Mouse (Mus musculus): ENCODE data around the gene Pcyox1.

Pcyox1 gene

DNA sequence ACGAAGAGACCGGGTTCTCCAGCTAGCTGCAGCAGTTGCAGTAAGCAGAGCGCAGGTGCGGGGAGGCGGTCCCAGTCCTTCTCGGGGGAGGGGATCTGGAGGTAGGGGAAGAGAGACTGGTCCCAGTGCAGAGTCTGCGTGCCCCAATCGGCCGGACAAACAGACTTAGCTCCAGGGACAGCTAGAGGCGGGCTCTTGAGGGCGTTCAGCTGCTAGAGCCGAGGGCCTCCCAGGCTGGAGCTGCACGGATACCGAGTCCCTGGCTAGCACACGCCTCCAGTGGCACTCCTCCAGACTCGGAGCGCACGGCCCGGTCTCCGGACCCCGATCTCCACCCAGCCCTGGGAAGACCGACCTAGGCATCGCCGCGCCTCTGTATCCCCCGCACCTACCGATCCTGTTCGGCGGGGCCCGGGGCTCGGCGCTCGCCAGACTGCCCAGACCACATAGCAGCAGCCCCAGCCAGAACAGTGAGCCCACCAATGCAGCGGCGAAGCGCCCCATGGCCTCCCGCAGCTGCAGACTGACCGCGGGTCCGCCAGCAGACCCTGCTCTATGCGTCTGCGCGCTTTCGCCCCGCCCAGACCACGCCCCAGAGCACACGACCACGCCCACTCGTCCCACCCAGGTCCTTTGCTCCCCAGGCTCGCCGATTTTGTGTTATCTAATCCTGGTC is at the start of gene Pcyox1:
TSS of gene Pcyox1 (minus strand) at position 574 of the 676 bp plus-strand sequence.
- in situ Hi-C loops (cut with MboI; ENCODE audit: low pct_unique_long_range_greater_than_20kb in 1 of 2, low sequenced_read_pairs in 2 of 2, unreplicated experiment in 1 of 2), result no loop called here

DNA sequence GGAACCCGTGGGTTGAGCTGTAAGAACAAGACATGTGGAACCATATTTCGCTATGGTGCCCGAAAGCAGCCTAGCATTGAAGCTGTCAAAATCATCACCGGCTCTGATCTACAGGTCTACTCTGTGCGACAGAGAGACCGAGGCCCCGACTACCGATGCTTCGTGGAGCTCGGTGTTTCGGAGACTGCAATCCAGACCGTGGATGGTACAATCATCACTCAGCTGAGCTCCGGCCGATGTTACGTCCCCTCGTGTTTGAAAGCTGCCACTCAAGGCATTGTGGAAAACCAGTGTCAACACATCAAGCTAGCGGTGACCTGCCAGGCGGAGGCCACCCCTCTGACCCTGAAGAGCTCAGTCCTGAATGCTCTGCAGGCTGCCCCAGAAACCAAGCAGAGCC is 48.6 kb upstream of the Pcyox1 start:
- in situ Hi-C loops (cut with MboI; ENCODE audit: low pct_unique_long_range_greater_than_20kb in 1 of 2, low sequenced_read_pairs in 2 of 2, unreplicated experiment in 1 of 2), result no loop called here

DNA sequence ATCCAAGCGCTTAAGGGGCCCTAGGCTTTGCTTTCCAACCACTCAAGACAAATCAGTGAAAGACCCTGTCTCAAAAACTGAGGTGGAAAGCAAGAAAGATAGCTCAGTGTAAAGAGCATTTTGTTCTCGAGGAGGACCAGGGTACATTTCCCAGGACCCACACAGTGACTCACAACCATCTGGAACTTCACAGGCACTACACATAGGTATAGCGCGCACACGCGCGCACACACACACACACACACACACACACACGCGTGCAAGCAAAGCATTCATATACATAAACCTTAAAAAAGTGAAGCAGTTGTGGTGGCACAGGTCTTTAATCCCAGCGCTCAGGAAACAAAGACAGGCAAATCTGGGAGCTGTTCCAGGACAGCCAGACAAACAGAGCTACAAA is 44.6 kb upstream of the Pcyox1 start:
- in situ Hi-C loops (cut with MboI; ENCODE audit: low pct_unique_long_range_greater_than_20kb in 1 of 2, low sequenced_read_pairs in 2 of 2, unreplicated experiment in 1 of 2), result no loop called here

DNA sequence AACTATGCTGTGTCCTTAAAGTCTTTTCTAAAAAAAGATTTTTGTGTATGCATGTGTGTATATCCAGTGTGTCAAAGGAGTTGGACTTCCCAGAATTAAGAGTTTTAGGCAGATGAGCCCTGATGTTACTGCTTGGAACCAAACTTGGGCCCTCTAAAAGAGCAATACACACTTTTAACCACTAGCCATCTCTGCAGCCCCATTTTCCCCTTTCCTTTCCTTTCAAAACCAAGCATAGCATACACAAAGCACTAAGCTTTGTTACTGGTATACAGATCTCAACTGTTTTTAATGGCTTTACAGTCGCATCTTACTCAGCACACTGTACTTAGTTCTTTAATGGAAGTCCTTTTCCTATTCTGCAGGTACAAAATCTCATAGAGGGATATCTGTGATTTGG is 42.6 kb upstream of the Pcyox1 start:
- in situ Hi-C loops (cut with MboI; ENCODE audit: low pct_unique_long_range_greater_than_20kb in 1 of 2, low sequenced_read_pairs in 2 of 2, unreplicated experiment in 1 of 2), result no loop called here

DNA sequence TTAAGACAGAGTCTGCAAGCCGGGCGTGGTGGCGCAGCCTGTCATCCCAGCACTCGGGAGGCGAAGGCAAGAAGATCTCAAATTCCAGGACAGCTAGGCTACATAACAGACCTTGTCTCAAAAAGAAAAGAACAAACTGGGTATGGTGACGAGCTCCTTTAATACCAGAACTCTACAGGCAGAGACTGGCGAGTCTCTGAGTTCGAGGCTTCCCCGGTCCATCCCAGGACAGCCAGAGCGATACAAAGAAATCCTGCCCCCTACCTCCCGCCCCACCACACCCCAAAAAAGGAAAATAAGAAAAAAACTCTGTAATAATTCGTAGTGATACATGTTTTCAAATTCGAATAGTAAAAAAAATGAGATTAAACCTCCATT is 42.2 kb upstream of the Pcyox1 start:
- in situ Hi-C loops (cut with MboI; ENCODE audit: low pct_unique_long_range_greater_than_20kb in 1 of 2, low sequenced_read_pairs in 2 of 2, unreplicated experiment in 1 of 2), result no loop called here

DNA sequence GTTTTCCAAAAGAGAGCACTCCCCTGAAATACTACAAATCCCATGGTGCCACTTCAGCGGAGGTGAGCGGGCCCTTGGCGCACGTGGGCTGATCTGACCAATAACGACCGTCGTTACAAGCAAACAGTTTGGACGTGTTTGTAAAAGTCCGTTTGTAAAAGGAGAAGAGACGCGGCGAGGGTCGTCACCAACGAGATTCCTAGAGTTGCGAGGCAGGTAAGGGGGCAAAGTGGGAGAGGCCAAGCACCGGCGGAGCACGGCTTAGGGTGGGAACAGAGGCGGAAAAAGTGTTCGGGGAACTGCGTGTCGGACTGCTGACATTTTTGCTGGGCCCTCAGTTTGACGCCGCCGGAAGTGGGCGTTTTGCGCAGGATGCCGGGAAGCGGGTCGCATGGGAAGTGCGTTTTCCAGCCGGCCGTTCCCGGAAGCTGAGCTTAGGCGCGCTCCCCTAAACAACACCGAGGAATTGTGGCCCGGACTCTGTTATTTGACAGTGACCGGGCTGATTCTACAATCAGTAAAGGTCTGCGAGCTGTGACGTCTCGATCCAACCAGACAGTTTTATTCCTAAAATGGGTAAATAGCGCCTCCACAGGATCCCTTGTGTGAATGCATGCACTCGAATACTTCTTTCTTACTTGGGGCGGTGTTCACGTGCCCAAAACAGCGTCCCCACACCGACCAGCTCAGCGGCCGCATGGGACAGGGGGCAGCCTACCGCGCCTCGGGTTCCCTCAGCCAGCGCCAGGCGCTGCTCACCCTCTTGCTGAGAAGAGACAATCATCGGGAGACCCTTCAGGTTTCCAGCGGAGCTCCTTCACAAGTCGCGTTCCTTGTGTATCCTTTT is 41.5 kb upstream of the Pcyox1 start, which contains the start of gene C87436:
TSS of gene C87436 (plus strand) at position 103 of the 847 bp plus-strand sequence.
- in situ Hi-C loops (cut with MboI; ENCODE audit: low pct_unique_long_range_greater_than_20kb in 1 of 2, low sequenced_read_pairs in 2 of 2, unreplicated experiment in 1 of 2), result no loop called here

DNA sequence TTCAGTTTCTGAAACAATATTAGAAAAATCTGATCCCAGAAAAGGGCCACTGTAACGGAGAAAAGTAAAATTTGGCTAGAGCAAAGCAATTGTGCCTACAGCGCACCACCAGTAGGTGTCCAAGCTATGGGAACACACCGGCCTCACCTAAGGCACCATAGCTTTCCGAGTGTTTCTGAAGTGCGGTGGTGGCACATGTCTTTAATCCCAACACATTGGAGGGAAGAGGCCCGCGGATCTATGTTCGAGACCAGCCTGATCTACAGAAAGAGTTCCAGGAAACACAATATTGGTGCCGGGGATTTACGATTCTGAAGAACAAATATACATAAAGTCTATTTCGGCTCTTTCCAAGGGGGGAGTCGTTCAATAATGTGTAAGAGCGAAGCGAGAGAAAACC is 40.8 kb upstream of the Pcyox1 start:
- in situ Hi-C loops (cut with MboI; ENCODE audit: low pct_unique_long_range_greater_than_20kb in 1 of 2, low sequenced_read_pairs in 2 of 2, unreplicated experiment in 1 of 2), result no loop called here

DNA sequence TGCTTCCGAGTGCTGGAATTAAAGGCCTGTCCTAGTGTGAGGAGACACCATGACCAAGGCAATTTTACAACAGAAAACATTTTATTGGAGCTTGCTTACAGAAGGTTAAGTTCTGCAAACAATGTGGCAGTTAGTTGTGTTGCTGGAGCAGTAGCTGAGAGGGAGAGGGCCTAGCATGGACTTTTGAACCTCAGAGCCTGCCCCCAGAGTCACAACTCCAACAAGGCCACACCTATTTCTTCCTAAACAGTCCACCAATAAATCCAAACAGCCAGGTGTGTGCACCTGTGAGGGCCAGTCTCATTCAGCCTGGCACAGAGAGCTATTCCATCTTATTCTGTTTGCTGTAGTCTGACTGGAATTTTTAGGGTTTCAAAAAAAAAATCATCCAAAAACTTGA is 36.7 kb upstream of the Pcyox1 start:
- in situ Hi-C loops (cut with MboI; ENCODE audit: low pct_unique_long_range_greater_than_20kb in 1 of 2, low sequenced_read_pairs in 2 of 2, unreplicated experiment in 1 of 2), result no loop called here

DNA sequence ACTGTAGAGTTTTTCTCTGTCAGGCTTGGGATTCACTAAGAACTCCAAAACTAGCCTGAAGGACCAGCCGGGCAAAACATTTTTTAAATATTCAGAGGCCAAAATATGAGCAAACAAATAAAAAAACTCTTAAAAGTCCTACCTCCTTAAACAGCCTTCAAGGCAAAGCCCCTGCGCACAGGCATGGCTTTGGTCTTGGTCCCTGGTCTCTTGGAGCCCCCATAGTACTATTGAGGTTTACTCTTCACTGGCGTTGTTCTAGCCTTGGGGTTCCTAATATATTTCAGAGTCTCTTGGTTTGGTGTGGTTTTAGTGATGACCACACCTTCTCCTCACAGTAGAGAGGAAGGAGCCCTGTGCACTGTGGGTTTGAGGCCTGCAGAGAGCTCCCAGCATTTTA is 34.6 kb upstream of the Pcyox1 start:
- in situ Hi-C loops (cut with MboI; ENCODE audit: low pct_unique_long_range_greater_than_20kb in 1 of 2, low sequenced_read_pairs in 2 of 2, unreplicated experiment in 1 of 2), result no loop called here

DNA sequence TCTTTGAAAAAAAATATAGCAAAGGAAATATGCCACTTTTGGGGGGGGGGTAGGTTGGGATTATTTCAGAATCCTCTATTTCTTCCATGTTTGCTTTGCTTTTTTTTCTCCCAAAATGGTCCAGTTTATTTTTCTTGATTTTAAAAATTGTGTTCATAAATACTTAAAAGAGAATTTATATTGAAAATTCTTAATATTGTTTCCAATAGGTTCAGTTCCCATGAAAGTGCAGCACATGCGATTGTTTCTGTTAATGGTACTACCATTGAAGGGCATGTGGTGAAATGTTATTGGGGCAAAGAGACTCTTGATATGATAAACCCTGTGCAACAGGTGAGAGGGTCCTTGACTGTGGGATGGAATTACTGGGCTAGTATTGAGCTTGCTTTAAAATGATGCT is 29.4 kb upstream of the Pcyox1 start, which contains the start of gene Gm44790:
TSS of gene Gm44790 (plus strand) at position 301 of the 400 bp plus-strand sequence.
- in situ Hi-C loops (cut with MboI; ENCODE audit: low pct_unique_long_range_greater_than_20kb in 1 of 2, low sequenced_read_pairs in 2 of 2, unreplicated experiment in 1 of 2), result no loop called here

DNA sequence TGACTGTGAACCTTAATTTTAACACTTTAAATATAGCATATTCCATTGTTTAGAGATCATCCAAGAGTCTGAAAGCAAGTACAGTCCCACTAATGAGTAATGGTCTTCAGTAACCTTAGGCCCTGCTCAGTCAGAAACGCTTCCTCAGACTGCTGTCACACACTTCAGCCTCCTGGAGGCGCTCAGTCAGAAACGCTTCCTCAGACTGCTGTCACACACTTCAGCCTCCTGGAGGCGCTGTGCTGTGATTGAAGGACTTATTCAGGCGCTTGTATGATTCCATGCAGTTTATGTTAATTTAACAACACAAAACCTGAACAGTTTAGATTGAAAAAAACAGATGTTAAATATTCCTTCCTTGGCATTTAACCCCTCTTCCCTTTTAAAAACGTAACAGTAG is 23.5 kb upstream of the Pcyox1 start:
- in situ Hi-C loops (cut with MboI; ENCODE audit: low pct_unique_long_range_greater_than_20kb in 1 of 2, low sequenced_read_pairs in 2 of 2, unreplicated experiment in 1 of 2), result no loop called here

DNA sequence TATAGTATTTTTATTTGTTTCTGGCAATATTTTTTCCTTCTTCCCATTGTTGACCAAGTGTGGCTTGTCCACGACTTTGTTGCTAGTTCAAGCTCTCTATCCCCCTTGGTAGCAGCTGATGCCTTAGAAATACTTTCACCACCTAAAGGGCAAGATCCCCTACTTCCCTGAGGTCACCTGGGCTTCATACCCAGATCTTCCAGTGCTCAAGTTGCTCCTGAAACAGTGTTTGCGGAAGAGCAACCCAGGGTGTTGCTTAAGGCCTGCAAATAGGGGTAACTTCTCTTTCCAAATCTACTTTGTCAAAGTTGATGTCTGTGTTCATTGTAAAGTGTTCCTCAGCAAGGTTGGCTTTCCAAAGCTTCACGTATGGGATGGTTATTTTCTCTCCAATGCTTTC is 22.3 kb upstream of the Pcyox1 start:
- in situ Hi-C loops (cut with MboI; ENCODE audit: low pct_unique_long_range_greater_than_20kb in 1 of 2, low sequenced_read_pairs in 2 of 2, unreplicated experiment in 1 of 2), result no loop called here

DNA sequence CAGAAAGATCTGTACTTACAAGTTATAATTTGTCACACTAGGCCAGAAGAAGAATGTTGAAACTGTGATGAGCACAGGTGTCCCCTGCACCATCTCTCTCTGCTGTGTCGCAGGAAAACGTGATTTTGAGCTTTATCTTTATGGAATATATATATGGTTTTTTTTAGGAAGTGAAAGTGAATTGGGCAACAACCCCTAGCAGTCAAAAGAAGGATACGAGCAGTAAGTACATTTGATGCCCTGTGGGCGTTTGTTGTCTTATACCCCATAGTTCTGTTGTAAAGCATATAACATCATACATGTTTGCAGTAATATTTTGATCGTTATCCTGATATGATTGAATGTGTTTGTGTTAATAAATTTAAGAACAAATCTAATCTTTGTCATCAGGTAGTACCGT is 21.8 kb upstream of the Pcyox1 start:
- in situ Hi-C loops (cut with MboI; ENCODE audit: low pct_unique_long_range_greater_than_20kb in 1 of 2, low sequenced_read_pairs in 2 of 2, unreplicated experiment in 1 of 2), result no loop called here

DNA sequence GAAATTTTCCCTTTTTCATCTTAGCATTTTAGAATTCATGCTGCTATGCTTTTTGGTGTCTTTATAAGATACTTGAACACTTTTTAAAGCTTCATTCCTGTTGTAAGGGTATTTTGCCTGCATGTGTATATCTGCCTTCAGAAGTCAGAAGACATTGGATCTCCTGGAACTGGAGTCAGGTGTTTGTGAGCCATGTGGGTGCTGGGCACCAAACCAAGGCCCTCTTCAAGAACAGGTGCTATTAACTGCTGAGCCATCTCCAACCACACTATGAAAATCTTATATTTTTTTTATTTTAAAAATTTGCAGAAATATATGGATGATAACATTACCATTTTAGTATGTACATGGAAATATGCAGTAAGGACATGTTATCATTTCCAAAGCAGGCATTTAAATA is 9.4 kb upstream of the Pcyox1 start:
- in situ Hi-C loops (cut with MboI; ENCODE audit: low pct_unique_long_range_greater_than_20kb in 1 of 2, low sequenced_read_pairs in 2 of 2, unreplicated experiment in 1 of 2), result no loop called here

DNA sequence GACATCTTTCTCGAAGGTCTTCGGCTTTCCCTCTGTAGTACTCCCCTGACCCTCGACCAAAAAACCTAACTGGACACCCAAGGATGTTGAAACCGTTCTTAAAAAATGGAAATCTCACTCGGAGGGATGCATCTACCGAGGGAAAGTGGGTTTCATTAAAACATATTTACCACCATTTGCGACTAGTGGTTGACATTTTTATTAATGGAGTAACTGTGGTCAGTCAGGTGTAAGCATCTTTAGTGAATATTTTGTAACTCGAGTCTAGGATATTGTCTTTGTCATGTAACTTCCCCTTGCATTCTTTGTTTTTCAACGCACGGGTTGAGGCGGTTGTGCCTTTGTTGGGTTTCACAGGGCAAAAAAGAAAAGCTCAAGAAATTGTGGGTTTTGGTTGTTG is 8.0 kb upstream of the Pcyox1 start:
- in situ Hi-C loops (cut with MboI; ENCODE audit: low pct_unique_long_range_greater_than_20kb in 1 of 2, low sequenced_read_pairs in 2 of 2, unreplicated experiment in 1 of 2), result no loop called here

DNA sequence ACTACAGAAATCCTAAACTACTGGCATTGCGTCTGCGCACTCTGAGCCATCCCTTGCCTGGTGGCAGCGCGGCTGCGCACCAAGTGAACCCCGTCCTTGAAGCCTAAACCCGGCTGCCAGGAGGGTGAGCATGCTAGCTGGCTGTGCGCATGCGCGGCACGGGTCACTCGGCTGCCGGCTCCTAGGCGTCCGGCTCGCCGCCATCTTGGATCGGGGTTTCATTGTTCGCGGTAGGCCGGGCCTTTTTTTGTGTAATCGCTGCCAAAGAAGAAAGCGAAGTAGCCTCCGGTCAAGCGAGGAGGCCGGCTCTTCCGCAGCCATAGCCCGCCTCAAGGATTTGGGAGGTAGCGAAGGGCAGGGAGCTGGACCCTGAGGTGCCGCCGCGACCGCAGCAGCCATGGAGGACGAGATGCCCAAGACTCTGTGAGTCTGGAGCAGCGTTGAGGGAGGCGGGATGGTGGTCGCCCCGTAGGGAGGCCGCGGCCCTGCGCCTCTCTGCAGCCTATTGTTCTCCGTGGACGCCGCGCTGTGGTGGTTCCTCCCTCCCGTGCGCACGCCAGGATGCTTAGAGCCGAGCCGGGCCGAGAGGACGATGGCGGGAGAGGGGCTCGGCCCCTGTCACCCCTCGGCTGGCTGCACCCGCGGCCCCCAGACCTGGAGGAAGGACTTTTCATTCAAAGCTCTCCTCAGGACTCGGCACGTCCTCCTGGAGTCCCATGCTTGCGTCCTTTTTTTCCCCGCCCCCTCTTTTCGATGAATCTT is 7.3 kb upstream of the Pcyox1 start, which contains the start of gene Tia1:
TSS of gene Tia1 (plus strand) at position 120 of the 762 bp plus-strand sequence.
- in situ Hi-C loops (cut with MboI; ENCODE audit: low pct_unique_long_range_greater_than_20kb in 1 of 2, low sequenced_read_pairs in 2 of 2, unreplicated experiment in 1 of 2), result no loop called here

DNA sequence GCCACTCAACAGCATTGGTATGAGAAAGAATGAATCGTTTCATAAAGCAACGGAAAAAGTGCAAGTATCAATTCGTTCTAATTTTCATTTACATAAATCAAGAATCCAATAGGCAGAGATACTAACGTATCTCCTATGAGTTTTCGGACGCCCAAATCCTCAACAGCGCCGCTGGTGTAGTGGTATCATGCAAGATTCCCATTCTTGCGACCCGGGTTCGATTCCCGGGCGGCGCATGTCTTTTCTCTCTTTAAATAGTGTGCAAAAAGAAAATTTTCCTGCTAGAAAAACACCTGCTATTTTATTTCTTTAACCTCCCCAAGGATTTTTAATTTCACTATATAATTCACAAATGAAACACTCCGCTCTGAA is 6.8 kb upstream of the Pcyox1 start:
- in situ Hi-C loops (cut with MboI; ENCODE audit: low pct_unique_long_range_greater_than_20kb in 1 of 2, low sequenced_read_pairs in 2 of 2, unreplicated experiment in 1 of 2), result no loop called here

DNA sequence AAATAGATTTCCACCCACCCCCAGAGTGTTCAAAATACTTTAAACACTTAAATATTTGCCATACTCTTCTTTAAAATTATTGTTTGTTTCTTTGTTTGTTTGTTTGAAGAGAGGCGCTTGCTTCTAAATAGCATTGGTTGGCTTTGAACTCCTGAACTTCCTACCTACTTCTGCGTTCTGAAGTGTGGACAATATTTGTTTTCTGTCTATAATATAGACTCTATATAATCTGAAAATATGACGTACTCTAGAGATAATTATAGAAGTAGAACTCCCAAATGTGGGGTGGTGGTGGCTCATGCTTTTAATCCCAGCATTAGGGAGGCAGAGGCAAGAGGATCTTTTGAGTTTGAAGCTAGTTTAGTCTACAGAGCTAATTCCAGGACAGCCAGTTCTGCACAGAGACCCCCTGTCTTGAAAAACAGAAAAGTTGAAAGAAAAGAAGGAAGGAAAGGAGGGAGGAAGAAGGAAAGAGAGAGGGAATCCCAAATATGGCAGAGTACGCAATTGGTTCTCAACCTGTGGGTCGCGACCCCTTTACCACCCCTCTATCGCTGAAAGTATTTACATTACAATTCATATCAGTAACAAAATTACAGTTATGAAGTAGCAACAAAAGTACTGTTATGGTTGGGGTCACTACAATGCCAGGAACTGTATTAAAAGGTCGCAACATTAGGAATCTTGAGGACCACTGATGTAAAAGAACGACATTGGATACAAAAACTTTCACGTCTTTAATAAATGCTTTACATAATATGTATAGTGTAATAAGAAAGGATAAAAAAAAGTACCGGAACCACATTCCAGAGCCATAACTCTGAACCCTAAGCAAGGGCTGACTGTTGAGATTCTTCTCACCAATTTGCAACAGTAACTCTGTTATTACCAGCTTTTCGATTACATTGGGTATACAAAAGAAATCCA is 6.0 kb upstream of the Pcyox1 start:
- in situ Hi-C loops (cut with MboI; ENCODE audit: low pct_unique_long_range_greater_than_20kb in 1 of 2, low sequenced_read_pairs in 2 of 2, unreplicated experiment in 1 of 2), result no loop called here

Measured in mouse embryonic stem cell (cell line).